Mouse (Mus musculus) liver, embryonic 12.5 days (tissue): ENCODE measurements around the gene Ccdc63. TPM values are rescaled to one million over a fixed set of nuclear protein-coding genes. Genes with fewer than 3 reads are reported as not detected.
A peak's percentile ranks its signal among the peaks of the same experiment; 100 is the strongest.
"Not testable (repeated sequence)": the region's sequence is repeated elsewhere in the genome, so short reads cannot be mapped to it uniquely, and the experiment has no call there.

Experiments
- ATAC-seq: fragments of 200-750 bp; cut with Nextera tagmentation; 2 replicates; pipeline ENCODE4 v1.8.0; 2017; ENCODE audit warnings: moderate number of reproducible peaks, mild to moderate bottlenecking, moderate library complexity
- H3K27ac ChIP-seq: fragments of 300-500 bp; sonication (generic); 2 replicates; pipeline ENCODE4 v1.5.1; 2016; ENCODE audit warnings: mild to moderate bottlenecking
- H3K27me3 ChIP-seq: fragments of 300-500 bp; sonication (generic); replicated peaks from 2 replicates; pipeline ENCODE4 v1.6.1; 2016; ENCODE audit warnings: mild to moderate bottlenecking, moderate library complexity
- H3K36me3 ChIP-seq: fragments of 300-500 bp; sonication (generic); 2 replicates; pipeline ENCODE4 v1.6.1; 2016; ENCODE audit warnings: mild to moderate bottlenecking, moderate library complexity
- H3K4me1 ChIP-seq: fragments of 300-500 bp; sonication (generic); 2 replicates; pipeline ENCODE4 v1.6.1; 2016
- H3K4me2 ChIP-seq: fragments of 300-500 bp; sonication (generic); 2 replicates; pipeline ENCODE4 v1.6.1; 2016; ENCODE audit warnings: mild to moderate bottlenecking, moderate library complexity
- H3K4me3 ChIP-seq: fragments of 300-500 bp; sonication (generic); 2 replicates; pipeline ENCODE4 v1.5.1; 2016; ENCODE audit warnings: mild to moderate bottlenecking, moderate library complexity
- H3K9ac ChIP-seq: fragments of 300-500 bp; sonication (generic); 2 replicates; pipeline ENCODE4 v1.6.1; 2016; ENCODE audit warnings: mild to moderate bottlenecking, moderate library complexity
- H3K9me3 ChIP-seq: fragments of 300-500 bp; sonication (generic); replicated peaks from 2 replicates; pipeline ENCODE4 v1.6.1; 2016; ENCODE audit warnings: mild to moderate bottlenecking, moderate library complexity
- WGBS: fragments of 180-500 bp; shearing (Covaris S2); methylation state at CpG from one replicate; pipeline ENCODE4 v1.1.7; 2016; ENCODE audit not compliant: insufficient replicate concordance; 5-methylcytosine and 5-hydroxymethylcytosine counted together
- polyA plus RNA-seq: library from polyadenylated mRNA; unstranded; fragments of >200 nt; fragmentation: Nextera tagmentation; extraction: Ambion mirVana; gene quantifications from 2 replicates; pipeline ENCODE4 v1.2.1, GENCODE M21; 2016

Gene Ccdc63
- polyA plus RNA-seq, 1 experiment from 2014 or later = not detected

DNA sequence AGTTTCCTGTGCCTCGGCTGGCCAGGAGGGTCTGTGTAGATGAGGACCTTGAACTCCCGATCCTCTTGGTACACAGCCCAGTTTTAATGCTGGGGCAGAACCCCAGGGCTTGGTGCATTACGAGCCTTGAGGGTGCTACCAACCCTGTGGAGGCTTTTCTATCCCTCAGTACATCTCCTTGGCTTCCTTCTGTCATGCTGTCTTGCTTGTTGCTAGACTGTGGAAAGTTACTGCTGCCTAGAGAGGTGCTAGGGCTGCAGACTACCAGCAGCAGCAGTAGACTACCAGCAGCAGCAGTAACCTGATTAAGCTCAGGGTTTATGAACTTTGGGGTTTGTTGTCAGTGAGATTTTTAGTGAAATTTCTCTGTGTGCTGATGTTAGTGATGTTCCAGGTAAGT lies 23.4 kb upstream of the Ccdc63 start:
- ATAC-seq = no peak
- H3K36me3 ChIP-seq = peaks cover 96% of the 10 kb centered on the region
- peak overlapping the region; percentile 10; the same call in 1 of the 2 replicates for H3K4me2 ChIP-seq
- H3K27me3 ChIP-seq = no peaks in the 10 kb centered on the region
- H3K4me3 ChIP-seq = no peak overlapping the region
- no peak overlapping the region for H3K27ac ChIP-seq
- H3K9me3 ChIP-seq = no peaks in the 10 kb centered on the region
- WGBS = 78% methylated on average over 3 of the region's 3 CpGs
- H3K4me1 ChIP-seq = peaks cover 79% of the 10 kb centered on the region
- no peak overlapping the region for H3K9ac ChIP-seq

DNA sequence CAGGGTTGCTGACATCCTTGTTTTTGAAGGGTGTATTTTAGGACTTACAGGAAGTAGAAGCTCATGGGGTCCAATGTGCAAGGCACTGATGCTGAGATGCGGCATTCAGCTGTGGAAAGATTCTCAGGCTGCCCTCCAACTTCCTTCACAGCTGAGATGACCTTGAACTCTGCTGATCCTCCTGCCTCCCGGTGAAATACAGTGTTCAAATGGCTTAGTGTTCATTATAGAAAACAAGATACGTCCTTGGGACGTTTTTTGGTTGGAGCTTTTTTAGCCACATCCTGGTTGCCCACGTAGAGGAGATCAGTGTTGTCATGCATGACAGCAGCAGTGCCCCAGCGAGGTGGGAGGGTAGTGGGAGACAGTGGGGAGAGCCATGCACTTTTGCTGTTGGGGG lies 22.6 kb upstream of the Ccdc63 start:
- H3K4me1 ChIP-seq = peaks cover 79% of the 10 kb centered on the region
- H3K9me3 ChIP-seq = no peaks in the 10 kb centered on the region
- no peak for ATAC-seq
- H3K4me3 ChIP-seq = no peak overlapping the region
- no peak overlapping the region for H3K27ac ChIP-seq
- WGBS = 55% methylated on average over 6 of the region's 6 CpGs
- H3K36me3 ChIP-seq = peaks cover 88% of the 10 kb centered on the region
- H3K27me3 ChIP-seq = no peaks in the 10 kb centered on the region
- H3K4me2 ChIP-seq = peak overlapping the region; percentile 14; the same call in 1 of the 2 replicates
- no peak overlapping the region; the same call in 1 of the 2 replicates for H3K9ac ChIP-seq

DNA sequence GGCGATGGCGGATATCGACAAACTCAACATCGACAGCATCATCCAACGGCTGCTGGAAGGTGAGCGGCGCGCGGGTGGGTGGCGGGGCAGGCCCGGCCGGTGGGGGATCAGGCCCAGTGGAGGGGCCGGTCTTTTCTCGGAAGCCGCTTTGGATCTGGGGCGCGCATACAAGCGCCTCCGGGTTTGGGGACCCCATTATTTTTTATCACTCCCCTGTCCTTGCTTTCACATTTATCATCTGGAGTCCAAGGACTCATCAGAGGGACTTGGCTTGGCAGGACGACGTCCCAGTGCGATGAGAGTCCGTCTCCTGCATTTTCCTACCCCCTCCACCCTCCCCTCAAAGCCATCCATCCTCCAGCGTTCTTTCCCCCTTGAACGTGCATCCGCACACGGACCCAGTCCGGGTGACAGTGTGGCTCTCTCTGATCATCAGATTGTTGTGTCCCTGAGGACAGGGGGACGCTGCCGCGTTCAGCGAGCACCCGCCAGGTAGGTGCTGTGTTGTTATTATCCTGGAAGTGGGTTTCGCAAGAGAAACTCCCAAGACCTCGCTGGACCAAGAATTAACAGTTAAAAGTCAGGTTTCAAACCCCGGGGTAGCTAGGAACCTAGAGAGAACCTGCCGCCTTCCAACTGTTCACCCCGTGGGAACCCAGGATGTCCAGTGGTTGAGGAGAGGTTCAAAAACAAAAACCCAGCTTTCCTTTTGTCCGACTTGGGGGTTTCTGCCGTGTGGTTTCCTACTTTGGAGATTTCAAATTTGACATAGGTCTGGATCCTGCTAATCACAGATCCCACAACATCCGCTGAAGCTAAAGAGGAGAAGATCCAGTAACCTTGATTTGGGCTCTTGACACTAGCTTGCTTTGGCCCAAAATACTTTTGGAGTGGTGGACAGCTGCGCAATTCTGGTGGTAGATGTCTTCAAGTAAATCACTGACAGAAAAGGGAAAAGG lies 18.2 kb upstream of the Ccdc63 start:
- H3K4me2 ChIP-seq = peak overlapping the region; percentile 82
- 2% methylated on average over 41 of the region's 42 CpGs for WGBS
- H3K27me3 ChIP-seq = no peaks in the 10 kb centered on the region
- no peaks in the 10 kb centered on the region for H3K9me3 ChIP-seq
- peak; percentile 27 for ATAC-seq
- peaks cover 45% of the 10 kb centered on the region for H3K36me3 ChIP-seq
- peak overlapping the region; percentile 87 for H3K27ac ChIP-seq
- H3K4me1 ChIP-seq = peaks cover 79% of the 10 kb centered on the region
- peak overlapping the region; percentile 91 for H3K9ac ChIP-seq
- H3K4me3 ChIP-seq = peak overlapping the region; percentile 89

DNA sequence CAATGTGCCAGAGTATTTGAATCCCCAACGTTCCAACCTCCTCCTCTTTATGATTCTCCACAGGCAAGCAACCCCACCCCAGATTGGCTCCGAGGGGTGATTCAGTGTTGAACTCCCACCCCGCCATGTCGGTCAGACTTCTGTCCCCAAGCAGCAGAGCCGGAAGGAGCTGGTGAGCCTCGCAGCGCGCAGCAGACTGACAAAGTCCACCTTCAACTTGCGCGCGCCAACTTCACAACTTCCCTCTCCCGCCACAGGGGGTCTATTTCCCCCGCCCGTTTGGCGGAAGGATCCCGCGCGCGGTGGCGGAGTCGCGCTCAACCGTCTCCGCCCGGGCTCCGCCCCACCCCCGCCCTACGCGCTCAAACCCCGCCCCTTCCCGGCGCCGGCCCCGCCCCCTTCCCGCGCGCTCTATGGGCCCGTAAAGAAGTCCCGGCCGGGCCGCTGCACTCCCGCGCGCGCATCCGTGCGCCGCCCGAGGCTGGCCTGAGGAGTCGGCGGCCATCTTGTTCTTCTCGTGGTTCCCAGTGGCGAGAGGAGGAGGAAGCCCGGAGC lies 17.3 kb upstream of the Ccdc63 start, which contains the start of gene Ppp1cc:
Gene Ppp1cc (plus strand): TSS at position 452 of the 555 bp plus-strand sequence.
- peak within 1 kb of the TSS; percentile 87 for H3K27ac ChIP-seq
- ATAC-seq = peak; percentile 91
- no peaks in the 10 kb centered on the region for H3K27me3 ChIP-seq
- H3K9me3 ChIP-seq = no peaks in the 10 kb centered on the region
- H3K4me2 ChIP-seq = peak within 1 kb of the TSS; percentile 82
- peak within 1 kb of the TSS; percentile 89 for H3K4me3 ChIP-seq
- peaks cover 75% of the 10 kb centered on the region for H3K4me1 ChIP-seq
- H3K9ac ChIP-seq = peak within 1 kb of the TSS; percentile 91
- H3K36me3 ChIP-seq = peaks cover 35% of the 10 kb centered on the region
- WGBS = under 1% methylated on average over 47 of the region's 54 CpGs

DNA sequence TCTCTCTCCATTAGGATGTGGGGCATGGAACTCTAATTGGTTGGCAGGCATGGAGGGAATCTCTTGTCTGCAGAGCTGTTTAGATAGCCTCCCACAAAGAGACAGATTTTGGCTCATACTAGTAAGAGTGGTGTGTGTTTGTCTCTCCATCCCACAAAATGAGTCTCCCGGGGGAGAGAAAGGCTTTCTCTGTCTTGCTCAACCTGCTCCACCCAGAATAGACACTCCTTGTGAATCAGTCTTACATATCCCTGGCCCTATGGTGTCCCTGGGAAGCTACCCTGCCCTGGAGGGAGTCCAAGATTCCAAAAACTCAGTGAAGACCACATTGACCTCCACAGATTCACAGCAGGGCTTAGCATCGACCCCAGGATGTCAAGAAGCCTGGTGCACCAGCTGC lies 15.9 kb upstream of the Ccdc63 start:
- Histone ChIP-seq H3K4me3 (no peak overlapping the region), H3K9ac (no peak overlapping the region; the same call in none of the 2 replicates), H3K4me1 (peaks cover 61% of the 10 kb centered on the region), H3K9me3 (no peaks in the 10 kb centered on the region), H3K4me2 (peak overlapping the region; percentile 82; the same call in 1 of the 2 replicates), H3K27me3 (no peaks in the 10 kb centered on the region), H3K27ac (peak overlapping the region; percentile 42; the same call in 1 of the 2 replicates), H3K36me3 (peaks cover 21% of the 10 kb centered on the region)
- WGBS = 62% methylated on average over 2 of the region's 2 CpGs
- ATAC-seq = no peak

DNA sequence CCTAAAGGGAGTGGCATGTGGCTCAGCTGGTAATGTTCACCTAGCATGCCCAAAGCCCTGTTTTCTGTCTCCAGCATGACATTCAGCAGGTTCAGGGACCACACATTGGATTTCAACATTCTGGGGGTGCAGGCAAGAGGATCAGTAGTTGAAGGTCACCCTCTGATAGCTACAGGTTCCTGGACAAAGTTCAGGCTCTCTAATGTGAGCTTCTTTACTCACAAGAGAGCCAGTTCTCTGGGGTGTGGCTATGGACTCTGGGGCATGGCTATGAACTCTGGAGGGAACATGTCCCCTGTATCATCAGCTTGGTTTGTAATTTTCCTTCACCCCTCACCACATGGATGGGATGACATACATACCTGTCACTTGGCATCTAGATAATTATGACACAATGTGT lies 15.0 kb upstream of the Ccdc63 start:
- Histone ChIP-seq H3K9me3 (no peaks in the 10 kb centered on the region), H3K27ac (no peak overlapping the region), H3K4me2 (no peak overlapping the region), H3K36me3 (peaks cover 12% of the 10 kb centered on the region), H3K27me3 (no peaks in the 10 kb centered on the region), H3K4me3 (no peak overlapping the region), H3K9ac (no peak overlapping the region), H3K4me1 (peaks cover 52% of the 10 kb centered on the region)
- ATAC-seq = no peak

DNA sequence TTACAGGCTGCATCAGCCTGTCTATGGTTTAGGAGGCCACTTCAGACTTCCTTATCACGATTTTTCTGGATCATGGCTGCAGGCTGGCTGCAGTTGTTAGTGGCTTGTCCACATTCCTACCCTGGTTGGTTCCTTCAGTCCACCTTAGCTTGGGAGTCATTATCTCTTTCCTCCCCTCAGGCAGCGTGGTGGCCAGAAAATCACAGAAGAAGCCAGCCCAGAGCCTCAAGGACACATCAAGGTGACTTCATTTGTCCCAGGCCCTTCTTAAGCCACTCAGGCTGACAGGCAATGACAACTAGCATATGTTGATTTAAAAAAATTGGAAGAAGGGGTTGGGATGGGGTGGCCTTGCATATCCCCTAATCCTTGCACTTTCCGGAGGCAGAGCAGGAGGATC lies 14.2 kb upstream of the Ccdc63 start:
- Histone ChIP-seq H3K9me3 (no peaks in the 10 kb centered on the region), H3K27me3 (no peaks in the 10 kb centered on the region), H3K4me2 (no peak overlapping the region), H3K9ac (0 out of 2 replicates have a peak overlapping the region, but pooled peaks have one; percentile 10), H3K27ac (no peak overlapping the region), H3K4me3 (no peak overlapping the region), H3K36me3 (peaks cover 4% of the 10 kb centered on the region), H3K4me1 (peaks cover 44% of the 10 kb centered on the region)
- no peak for ATAC-seq
- 45% methylated on average over 3 of the region's 3 CpGs for WGBS

DNA sequence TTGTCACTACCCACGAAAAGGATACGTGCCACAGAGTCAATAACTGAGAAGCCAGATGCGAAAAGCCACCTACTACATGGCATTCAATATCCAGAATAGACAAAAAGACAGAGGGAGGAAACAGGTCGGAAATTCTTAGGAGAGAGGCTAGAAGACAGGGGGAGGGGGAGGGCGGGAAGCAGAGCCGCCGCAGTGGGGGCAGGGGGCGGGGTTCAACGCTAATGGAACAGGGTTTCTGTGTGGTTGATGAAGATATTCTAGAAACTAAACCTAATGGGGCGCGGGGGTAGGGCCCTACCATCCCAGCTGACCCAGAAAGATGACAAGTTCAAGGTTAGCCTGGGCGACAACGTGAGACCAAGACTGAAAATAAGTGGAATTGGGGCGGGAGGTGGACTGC lies 13.4 kb upstream of the Ccdc63 start:
- Histone ChIP-seq H3K36me3 (no peaks in the 10 kb centered on the region), H3K4me3 (no peak overlapping the region), H3K9me3 (no peaks in the 10 kb centered on the region), H3K27ac (no peak overlapping the region), H3K27me3 (no peaks in the 10 kb centered on the region), H3K4me2 (peak overlapping the region; percentile 27), H3K9ac (no peak overlapping the region), H3K4me1 (peaks cover 37% of the 10 kb centered on the region)
- no peak for ATAC-seq
- WGBS = 25% methylated on average over 13 of the region's 14 CpGs

DNA sequence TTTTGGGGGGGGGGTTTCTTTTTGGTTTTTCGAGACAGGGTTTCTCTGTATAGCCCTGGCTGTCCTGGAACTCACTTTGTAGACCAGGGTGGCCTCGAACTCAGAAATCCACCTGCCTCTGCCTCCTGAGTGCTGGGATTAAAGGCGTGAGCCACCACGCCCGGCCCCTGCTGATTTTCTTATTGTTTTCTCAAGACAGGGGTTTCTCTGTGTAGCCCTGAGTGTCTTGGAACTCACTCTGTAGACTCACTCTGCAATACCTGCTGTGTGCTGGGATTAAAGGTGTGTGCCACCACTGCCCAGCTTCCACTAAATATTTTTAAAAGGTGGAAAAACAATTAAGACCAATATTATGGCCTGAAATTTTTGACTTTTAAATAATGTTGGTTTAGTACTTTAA lies 11.9 kb upstream of the Ccdc63 start:
- not testable (repeated sequence) for H3K9ac ChIP-seq, H3K4me2 ChIP-seq, H3K27ac ChIP-seq, H3K27me3 ChIP-seq, ATAC-seq, H3K9me3 ChIP-seq, H3K4me3 ChIP-seq, H3K36me3 ChIP-seq
- H3K4me1 ChIP-seq = peaks cover 35% of the 10 kb centered on the region
- 70% methylated on average over 5 of the region's 5 CpGs for WGBS

DNA sequence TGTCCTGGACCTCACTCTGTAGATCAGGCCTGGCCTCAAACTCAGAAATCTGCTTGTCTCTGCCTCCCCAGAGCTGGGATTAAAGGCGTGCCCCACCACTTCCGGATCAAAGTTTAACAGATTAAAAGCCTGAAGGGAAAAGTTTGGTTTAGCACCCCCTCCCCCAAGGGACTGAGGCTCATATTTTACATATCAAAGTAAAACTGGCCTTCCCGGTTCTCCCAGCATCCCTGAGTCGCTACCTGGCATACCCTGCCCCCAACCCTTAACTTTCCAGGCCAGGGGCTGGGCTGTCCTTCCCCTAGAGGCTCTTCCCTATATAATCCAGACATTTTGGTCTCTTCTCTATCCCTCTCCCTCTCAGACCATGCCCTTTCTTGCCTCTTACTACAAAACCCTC lies 8.6 kb upstream of the Ccdc63 start:
- Histone ChIP-seq H3K4me2 (no peak overlapping the region), H3K9ac (no peak overlapping the region), H3K9me3 (no peaks in the 10 kb centered on the region), H3K27me3 (no peaks in the 10 kb centered on the region), H3K4me1 (peaks cover 34% of the 10 kb centered on the region), H3K4me3 (no peak overlapping the region), H3K27ac (no peak overlapping the region), H3K36me3 (no peaks in the 10 kb centered on the region)
- ATAC-seq = no peak
- 49% methylated on average over 4 of the region's 4 CpGs for WGBS

DNA sequence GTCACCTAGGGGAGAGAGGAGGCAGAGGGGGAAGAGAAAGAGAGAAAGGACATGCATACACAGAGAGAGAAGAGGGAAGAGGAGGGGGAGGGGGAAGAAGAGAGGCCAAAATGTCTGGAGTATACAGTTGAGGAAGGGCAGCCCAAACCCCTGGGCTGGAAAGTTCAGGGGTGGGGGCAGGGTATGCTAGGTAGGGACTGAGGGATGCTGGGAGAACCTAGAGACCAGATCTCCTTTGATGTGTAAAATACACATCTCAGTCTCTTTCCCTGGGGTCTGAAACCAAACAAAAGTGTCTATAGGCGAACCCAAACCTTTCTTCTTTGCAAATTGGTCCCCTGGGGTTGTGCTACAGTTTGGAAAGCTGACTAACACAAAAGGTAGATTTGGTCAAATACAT lies 7.5 kb upstream of the Ccdc63 start:
- Histone ChIP-seq H3K36me3 (no peaks in the 10 kb centered on the region), H3K9ac (no peak overlapping the region), H3K9me3 (no peaks in the 10 kb centered on the region), H3K4me3 (no peak overlapping the region), H3K27ac (no peak overlapping the region), H3K27me3 (no peaks in the 10 kb centered on the region), H3K4me2 (no peak overlapping the region), H3K4me1 (peaks cover 33% of the 10 kb centered on the region)
- no peak for ATAC-seq
- 56% methylated on average over 1 of the region's 1 CpGs for WGBS

DNA sequence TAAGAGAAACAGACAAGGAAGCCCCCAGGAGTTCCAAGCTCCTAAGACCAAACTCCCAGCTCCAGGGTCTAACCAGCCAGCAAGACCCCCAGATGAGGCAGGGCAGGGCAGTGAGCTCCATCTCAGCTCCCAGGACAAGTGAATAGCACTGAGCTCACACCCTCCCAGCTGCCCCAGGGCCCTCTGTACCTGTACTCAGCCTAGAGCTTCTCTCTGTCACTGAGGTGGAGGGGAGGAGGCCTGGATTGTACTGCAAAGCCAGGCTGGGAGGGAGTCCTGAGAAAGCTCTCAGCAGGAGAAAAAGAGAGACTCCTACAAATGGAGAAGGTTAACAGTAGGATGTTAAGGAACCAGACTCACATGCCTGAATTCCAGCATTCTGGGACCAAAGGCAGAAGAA lies 6.0 kb upstream of the Ccdc63 start:
- H3K27me3 ChIP-seq = no peaks in the 10 kb centered on the region
- H3K36me3 ChIP-seq = no peaks in the 10 kb centered on the region
- no peaks in the 10 kb centered on the region for H3K9me3 ChIP-seq
- H3K4me1 ChIP-seq = peaks cover 43% of the 10 kb centered on the region
- no peak overlapping the region for H3K9ac ChIP-seq
- H3K27ac ChIP-seq = peak overlapping the region; percentile 57
- no peak overlapping the region for H3K4me3 ChIP-seq
- no peak for ATAC-seq
- peak overlapping the region; percentile 67; the same call in 1 of the 2 replicates for H3K4me2 ChIP-seq
